In the genomic region with DNA sequence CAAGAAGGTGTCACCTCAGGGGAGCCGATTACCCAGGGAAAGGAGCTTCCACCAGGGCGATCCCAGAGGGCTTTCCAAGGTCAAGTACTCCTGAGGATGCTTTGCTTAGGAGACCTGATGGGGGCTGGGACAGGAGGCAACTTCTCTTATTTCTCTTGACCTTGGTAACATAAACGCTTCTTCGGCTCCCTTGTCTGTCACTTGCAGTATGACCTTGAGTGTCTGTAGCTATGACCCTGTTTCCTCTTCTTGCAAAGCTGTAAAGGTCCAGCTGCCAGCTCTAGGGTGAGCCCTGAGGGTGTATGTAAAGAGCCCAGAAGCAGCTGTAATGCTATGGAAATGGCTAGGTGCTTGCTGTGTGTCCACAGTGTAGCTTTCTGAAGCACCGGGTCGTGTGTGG, we compare ENCODE assay signal across 10 mouse cellular contexts. TPM values are rescaled to one million over a fixed set of nuclear protein-coding genes. Genes with fewer than 3 reads are reported as not detected.
DNase-seq lines count a peak whose midpoint lies in the region; ATAC-seq and TF ChIP-seq lines count a peak whose summit lies in the region.
"Had no signal": no experiment of that assay in that cellular context is flagged by ENCODE, and none has a peak within 500 bp of the region (broad histone marks: within the 10 kb centered on the region; RNA-seq: fewer than 3 reads in every experiment).

No protein-coding gene starts in this region.

- H3K27me3 ChIP-seq in hindbrain, embryonic 12.5 days: peaks cover 7% of the 10 kb centered on the region; the same call in 1 of the 2 replicates
- H3K27me3 ChIP-seq in hindbrain, embryonic 16.5 days (replicated peaks; ENCODE audit: control insufficient read depth, insufficient read depth, low read length): no peaks in the 10 kb centered on the region; the same call in 1 of the 2 replicates
- H3K27me3 ChIP-seq in midbrain, embryonic 11.5 days (ENCODE audit: control insufficient read depth, insufficient read depth, low read length): no peaks in the 10 kb centered on the region
- no peaks in the 10 kb centered on the region for H3K27me3 ChIP-seq in midbrain, postnatal 0 days (ENCODE audit: insufficient read depth, low read length)
- H3K27me3 ChIP-seq in embryonic facial prominence, embryonic 14.5 days (replicated peaks; ENCODE audit: control insufficient read depth, insufficient read depth, low read length): no peaks in the 10 kb centered on the region
- no peaks in the 10 kb centered on the region for H3K27me3 ChIP-seq in neural tube, embryonic 15.5 days (replicated peaks)

- WGBS in hindbrain, embryonic 12.5 days: 81% methylated on average over 6 of the region's 6 CpGs
- WGBS in hindbrain, embryonic 16.5 days: 84% methylated on average over 6 of the region's 6 CpGs
- 87% methylated on average over 6 of the region's 6 CpGs for WGBS in midbrain, embryonic 11.5 days
- 93% methylated on average over 6 of the region's 6 CpGs for WGBS in midbrain, postnatal 0 days
- 76% methylated on average over 6 of the region's 6 CpGs for WGBS in embryonic facial prominence, embryonic 14.5 days
- WGBS in neural tube, embryonic 15.5 days: 82% methylated on average over 6 of the region's 6 CpGs

- DNase-seq in midbrain, embryonic 11.5 days (ENCODE audit: low spot score, missing footprints): peak; percentile 84
- DNase-seq in midbrain, postnatal 0 days (ENCODE audit: low spot score): no peak
- DNase-seq in embryonic facial prominence, embryonic 14.5 days (ENCODE audit: low spot score): no peak
- DNase-seq in cerebellum, adult 9-10 months: no peak
- DNase-seq: gastrocnemius, postnatal 10 days; kidney, postnatal 14 days; spleen, adult 18-20 months had no signal

- no peaks in the 10 kb centered on the region for H3K9me3 ChIP-seq in hindbrain, embryonic 12.5 days (replicated peaks)
- H3K9me3 ChIP-seq in hindbrain, embryonic 16.5 days (ENCODE audit: control insufficient read depth, low read length): peaks cover 2% of the 10 kb centered on the region; the same call in 1 of the 2 replicates
- no peaks in the 10 kb centered on the region for H3K9me3 ChIP-seq in midbrain, embryonic 11.5 days (ENCODE audit: control insufficient read depth, low read length)
- no peaks in the 10 kb centered on the region for H3K9me3 ChIP-seq in midbrain, postnatal 0 days (ENCODE audit: low read length)
- H3K9me3 ChIP-seq in embryonic facial prominence, embryonic 14.5 days (ENCODE audit: control insufficient read depth, low read length): no peaks in the 10 kb centered on the region
- no peaks in the 10 kb centered on the region for H3K9me3 ChIP-seq in neural tube, embryonic 15.5 days (replicated peaks)

- no peak overlapping the region for H3K9ac ChIP-seq in hindbrain, embryonic 12.5 days
- no peak overlapping the region for H3K9ac ChIP-seq in hindbrain, embryonic 16.5 days (ENCODE audit: low read depth, low read length)
- H3K9ac ChIP-seq in midbrain, embryonic 11.5 days (ENCODE audit: low read length): no peak overlapping the region
- no peak overlapping the region for H3K9ac ChIP-seq in midbrain, postnatal 0 days (replicated peaks; ENCODE audit: low read length, poor library complexity, severe bottlenecking)
- no peak overlapping the region for H3K9ac ChIP-seq in embryonic facial prominence, embryonic 14.5 days (ENCODE audit: low read depth, low read length)
- no peak overlapping the region for H3K9ac ChIP-seq in neural tube, embryonic 15.5 days (replicated peaks)

- 0 out of 2 replicates have a peak overlapping the region, but pooled peaks have one; percentile 79 for H3K4me2 ChIP-seq in hindbrain, embryonic 12.5 days (replicated peaks)
- H3K4me2 ChIP-seq in hindbrain, embryonic 16.5 days (ENCODE audit: low read length): no peak overlapping the region
- no peak overlapping the region for H3K4me2 ChIP-seq in midbrain, embryonic 11.5 days
- H3K4me2 ChIP-seq in midbrain, postnatal 0 days (ENCODE audit: low read depth, low read length, poor library complexity, severe bottlenecking): no peak overlapping the region
- H3K4me2 ChIP-seq in embryonic facial prominence, embryonic 14.5 days (ENCODE audit: low read depth, low read length): peak overlapping the region; percentile 57
- peak overlapping the region; percentile 72; the same call in 1 of the 2 replicates for H3K4me2 ChIP-seq in neural tube, embryonic 15.5 days

- no peak for ATAC-seq in hindbrain, embryonic 12.5 days (ENCODE audit: low FRiP score)
- ATAC-seq in hindbrain, embryonic 16.5 days: no peak
- no peak for ATAC-seq in midbrain, embryonic 11.5 days (ENCODE audit: low FRiP score)
- ATAC-seq in midbrain, postnatal 0 days (ENCODE audit: low FRiP score): no peak
- ATAC-seq in embryonic facial prominence, embryonic 14.5 days (ENCODE audit: low read depth): no peak
- no peak for ATAC-seq in neural tube, embryonic 15.5 days (ENCODE audit: low FRiP score)

- TF ChIP-seq CTCF in midbrain, postnatal 0 days (IDR thresholded peaks at IDR 0.05): no peak

- no peak overlapping the region for H3K27ac ChIP-seq in hindbrain, embryonic 12.5 days
- no peak overlapping the region for H3K27ac ChIP-seq in hindbrain, embryonic 16.5 days (ENCODE audit: low read depth, low read length)
- H3K27ac ChIP-seq in midbrain, embryonic 11.5 days (ENCODE audit: low read depth, low read length): no peak overlapping the region
- H3K27ac ChIP-seq in midbrain, postnatal 0 days (ENCODE audit: low read depth, low read length): no peak overlapping the region
- H3K27ac ChIP-seq in embryonic facial prominence, embryonic 14.5 days (replicated peaks; ENCODE audit: low read depth, low read length): no peak overlapping the region
- no peak overlapping the region for H3K27ac ChIP-seq in neural tube, embryonic 15.5 days (replicated peaks)

- no peak overlapping the region for H3K4me3 ChIP-seq in hindbrain, embryonic 12.5 days
- no peak overlapping the region for H3K4me3 ChIP-seq in hindbrain, embryonic 16.5 days (ENCODE audit: low read length)
- H3K4me3 ChIP-seq in midbrain, embryonic 11.5 days (ENCODE audit: low read depth, low read length): no peak overlapping the region
- no peak overlapping the region for H3K4me3 ChIP-seq in midbrain, postnatal 0 days (ENCODE audit: low read depth, low read length)
- no peak overlapping the region for H3K4me3 ChIP-seq in embryonic facial prominence, embryonic 14.5 days (ENCODE audit: low read depth, low read length)
- H3K4me3 ChIP-seq in neural tube, embryonic 15.5 days (replicated peaks): no peak overlapping the region; the same call in 1 of the 2 replicates

- no peaks in the 10 kb centered on the region for H3K36me3 ChIP-seq in hindbrain, embryonic 12.5 days
- H3K36me3 ChIP-seq in hindbrain, embryonic 16.5 days (ENCODE audit: control insufficient read depth, insufficient read depth, low read length): no peaks in the 10 kb centered on the region
- H3K36me3 ChIP-seq in midbrain, embryonic 11.5 days (ENCODE audit: control insufficient read depth, insufficient read depth, low read length): no peaks in the 10 kb centered on the region
- no peaks in the 10 kb centered on the region for H3K36me3 ChIP-seq in midbrain, postnatal 0 days (ENCODE audit: insufficient read depth, low read length)
- H3K36me3 ChIP-seq in embryonic facial prominence, embryonic 14.5 days (ENCODE audit: control insufficient read depth, insufficient read depth, low read length): no peaks in the 10 kb centered on the region
- H3K36me3 ChIP-seq in neural tube, embryonic 15.5 days: no peaks in the 10 kb centered on the region

- peaks cover 24% of the 10 kb centered on the region for H3K4me1 ChIP-seq in hindbrain, embryonic 12.5 days
- peaks cover 15% of the 10 kb centered on the region for H3K4me1 ChIP-seq in hindbrain, embryonic 16.5 days (ENCODE audit: control insufficient read depth, insufficient read depth, low read depth, low read length)
- H3K4me1 ChIP-seq in midbrain, embryonic 11.5 days (ENCODE audit: control insufficient read depth, insufficient read depth, low read length): peaks cover 7% of the 10 kb centered on the region
- peaks cover 8% of the 10 kb centered on the region for H3K4me1 ChIP-seq in midbrain, postnatal 0 days (ENCODE audit: insufficient read depth, low read length)
- peaks cover 16% of the 10 kb centered on the region for H3K4me1 ChIP-seq in embryonic facial prominence, embryonic 14.5 days (ENCODE audit: control insufficient read depth, insufficient read depth, low read length)
- peaks cover 26% of the 10 kb centered on the region for H3K4me1 ChIP-seq in neural tube, embryonic 15.5 days

RNA-seq across cellular contexts. Expression of gene Prdm11, which starts 1.1 kb away (rescaled TPM):
- polyA plus RNA-seq in hindbrain, embryonic 12.5 days (2016; fragmentation: Nextera tagmentation; extraction: Ambion mirVana): 2.9 and 3.6 TPM in 2 replicates
- 1.9 and 2.3 TPM in 2 replicates for polyA plus RNA-seq in hindbrain, embryonic 16.5 days (2015; fragmentation: Nextera tagmentation; extraction: Ambion mirVana)
- 0.90 and 1.8 TPM in 2 replicates for polyA plus RNA-seq in midbrain, embryonic 11.5 days (2014; fragmentation: Nextera tagmentation; extraction: Ambion mirVana)
- 12.2 and 14.2 TPM in 2 replicates for total RNA-seq in midbrain, postnatal 0 days (2014; rRNA removed)
- 2.1 and 2.6 TPM in 2 replicates for polyA plus RNA-seq in midbrain, postnatal 0 days (2015; fragmentation: Nextera tagmentation; extraction: Ambion mirVana)
- polyA plus RNA-seq in embryonic facial prominence, embryonic 14.5 days (2014; fragmentation: Nextera tagmentation; extraction: Ambion mirVana): 4.6 and 4.8 TPM in 2 replicates
- 3.2 and 3.9 TPM in 2 replicates for polyA plus RNA-seq in neural tube, embryonic 15.5 days (2015; fragmentation: Nextera tagmentation; extraction: Ambion mirVana)

Comparison
In these comparisons a context has a peak if more than half of its experiments do, and no peak if none do; other contexts are left out.
1. H3K4me2 ChIP-seq: peak in hindbrain, embryonic 12.5 days (single experiment), embryonic facial prominence, embryonic 14.5 days (single experiment) and neural tube, embryonic 15.5 days (single experiment); none in hindbrain, embryonic 16.5 days (single experiment), midbrain, embryonic 11.5 days (single experiment) and midbrain, postnatal 0 days (single experiment).